Mouse (Mus musculus): ENCODE results near the gene Csnk1g2. TPM values are rescaled to one million over a fixed set of nuclear protein-coding genes. Genes with fewer than 3 reads are reported as not detected.

Csnk1g2 gene
- polyA plus RNA-seq, 1 experiment from 2014 or later = 131 TPM

DNA sequence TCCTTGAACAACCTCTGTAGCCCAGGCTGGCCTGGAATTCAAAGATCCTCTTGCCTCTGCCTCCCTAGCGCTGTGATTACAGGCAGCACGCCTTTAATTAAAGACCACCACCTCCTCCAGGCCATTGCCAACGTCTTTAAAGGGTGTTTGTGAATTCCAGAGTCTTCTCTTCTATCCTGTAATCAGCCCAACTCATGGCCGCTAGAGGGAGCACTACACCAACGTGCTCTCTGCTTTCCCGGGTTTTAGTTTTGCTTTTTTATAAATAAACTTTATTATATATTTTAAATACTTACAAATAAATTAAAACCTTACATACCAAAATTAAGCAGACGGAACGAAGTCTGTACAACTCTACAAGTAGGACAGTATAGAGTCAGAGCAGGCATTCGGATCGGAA, 36.6 kb downstream of the Csnk1g2 start:
- Histone ChIP-seq H3K9me3 (no peaks in the 10 kb centered on the region), H3K27ac (no peak overlapping the region), H3K4me3 (no peak overlapping the region), H3K36me3 (no peaks in the 10 kb centered on the region), H3K9ac (no peak overlapping the region), H3K4me1 (peaks cover 36% of the 10 kb centered on the region), H3K27me3 (no peaks in the 10 kb centered on the region), H3K4me2 (peak overlapping the region; percentile 12; the same call in 1 of the 2 replicates)
- no peak for ATAC-seq (ENCODE audit: insufficient number of reproducible peaks, insufficient read depth, low FRiP score, low TSS enrichment, low read depth)
- 14% methylated on average over 10 of the region's 10 CpGs for WGBS

DNA sequence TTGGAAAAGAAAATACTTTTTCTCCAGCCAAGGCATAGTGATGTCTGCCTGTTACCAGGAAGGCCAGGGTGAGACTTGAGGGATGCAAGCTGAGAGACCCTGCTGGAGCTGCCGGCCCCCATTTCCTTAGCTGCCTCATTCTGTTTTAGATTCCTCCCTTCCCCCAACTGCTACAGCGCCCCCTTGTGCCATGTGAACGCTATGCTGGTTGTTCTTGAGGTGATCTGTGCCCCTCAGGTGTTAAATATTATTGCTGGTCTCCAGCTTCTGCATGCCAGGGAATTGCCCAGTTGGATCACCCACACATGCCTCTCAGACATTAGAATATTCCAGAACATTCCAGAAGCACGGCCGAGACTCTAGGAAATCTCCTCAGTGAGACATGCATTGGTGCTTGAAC, 38.5 kb downstream of the Csnk1g2 start:
- no peaks in the 10 kb centered on the region for H3K27me3 ChIP-seq
- no peak overlapping the region for H3K4me2 ChIP-seq
- no peak overlapping the region for H3K9ac ChIP-seq
- H3K36me3 ChIP-seq = peaks cover 7% of the 10 kb centered on the region
- ATAC-seq (ENCODE audit: insufficient number of reproducible peaks, insufficient read depth, low FRiP score, low TSS enrichment, low read depth) = no peak
- 30% methylated on average over 5 of the region's 5 CpGs for WGBS
- H3K4me3 ChIP-seq = no peak overlapping the region
- H3K27ac ChIP-seq = no peak overlapping the region
- H3K4me1 ChIP-seq = peaks cover 40% of the 10 kb centered on the region
- no peaks in the 10 kb centered on the region for H3K9me3 ChIP-seq

DNA sequence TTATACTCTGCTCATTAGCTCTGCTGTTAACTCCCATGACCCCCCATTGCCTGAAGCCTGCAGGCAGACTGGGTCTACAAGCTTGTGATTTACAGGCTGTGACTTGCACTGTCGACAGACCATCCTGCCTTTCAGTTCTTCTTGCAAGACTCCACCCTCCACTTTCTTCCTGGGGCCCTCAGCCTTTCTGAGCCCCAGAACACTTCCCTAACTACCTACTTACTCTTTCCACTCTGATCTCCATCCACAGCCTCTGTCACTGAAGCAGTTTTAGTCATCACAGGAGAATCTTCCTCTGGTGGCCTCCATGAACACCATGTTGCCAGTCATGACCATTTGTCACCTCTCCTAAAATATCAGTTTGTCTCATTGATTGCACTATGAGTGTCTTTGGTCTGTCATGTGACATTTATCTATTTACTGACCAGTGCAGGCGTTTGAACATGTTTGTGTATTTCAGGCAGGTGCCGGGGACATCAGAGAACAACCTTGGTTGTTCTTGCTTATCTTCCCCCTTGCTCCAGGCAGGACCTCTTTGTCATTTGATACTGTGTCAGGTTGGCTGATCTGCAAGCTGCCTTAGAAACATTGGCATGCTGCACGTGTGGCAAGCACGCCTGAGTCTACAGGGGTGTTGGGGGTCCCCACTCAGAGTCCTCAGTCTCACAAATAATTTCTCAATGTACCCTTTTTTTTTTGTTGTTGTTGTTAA, 41.0 kb downstream of the Csnk1g2 start:
- Histone ChIP-seq H3K4me1 (peaks cover 40% of the 10 kb centered on the region), H3K4me3 (no peak overlapping the region), H3K27me3 (no peaks in the 10 kb centered on the region), H3K9me3 (no peaks in the 10 kb centered on the region), H3K4me2 (no peak overlapping the region), H3K9ac (peak overlapping the region; percentile 58; the same call in 1 of the 2 replicates), H3K27ac (peak overlapping the region; percentile 87), H3K36me3 (peaks cover 32% of the 10 kb centered on the region)
- 44% methylated on average over 5 of the region's 5 CpGs for WGBS
- no peak for ATAC-seq (ENCODE audit: insufficient number of reproducible peaks, insufficient read depth, low FRiP score, low TSS enrichment, low read depth)

DNA sequence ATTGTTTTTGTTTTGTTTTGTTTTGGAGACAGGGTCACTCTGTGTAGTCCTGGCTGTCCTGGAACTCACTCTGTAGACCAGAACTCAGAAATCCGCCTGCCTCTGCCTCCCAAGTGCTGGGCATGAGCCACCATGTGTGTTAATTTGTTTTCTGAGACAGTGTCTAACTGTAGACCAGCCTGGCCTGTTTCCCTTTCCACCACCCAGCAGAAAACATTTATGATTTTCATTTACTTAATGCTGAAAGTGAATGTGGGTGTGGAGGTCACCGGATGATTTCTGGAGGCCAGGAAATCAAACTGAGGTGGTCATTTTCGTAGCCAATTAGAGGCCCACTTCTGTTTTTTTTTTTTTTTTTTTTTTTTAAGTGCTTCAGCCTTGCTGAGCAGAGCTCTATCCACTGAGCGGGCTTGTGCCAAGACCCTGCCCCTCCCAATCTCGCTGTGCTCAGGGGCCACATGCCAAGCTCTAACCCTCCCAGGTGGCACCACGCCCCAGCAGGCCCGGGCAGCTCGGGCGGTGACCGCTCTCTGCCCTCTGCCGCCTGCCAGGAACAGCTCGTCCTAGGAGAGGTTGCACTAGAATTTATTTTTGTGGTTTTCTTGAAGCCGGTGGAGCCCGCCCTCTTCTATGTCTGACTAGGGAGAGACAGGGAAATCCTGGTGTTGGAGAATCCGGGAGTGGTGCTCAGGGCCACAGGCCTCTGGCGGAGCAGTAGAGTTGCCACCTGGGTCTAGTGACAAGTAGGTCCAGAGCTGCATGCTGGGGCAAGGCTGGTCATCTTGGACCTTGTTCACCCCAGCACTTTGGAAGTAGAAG, 41.8 kb downstream of the Csnk1g2 start:
- Histone ChIP-seq H3K4me2 (peak overlapping the region; percentile 49), H3K4me1 (peaks cover 34% of the 10 kb centered on the region), H3K27me3 (no peaks in the 10 kb centered on the region), H3K4me3 (peak overlapping the region; percentile 23), H3K9ac (peak overlapping the region; percentile 58), H3K9me3 (no peaks in the 10 kb centered on the region), H3K36me3 (peaks cover 40% of the 10 kb centered on the region), H3K27ac (peak overlapping the region; percentile 87)
- 17% methylated on average over 16 of the region's 16 CpGs for WGBS
- ATAC-seq (ENCODE audit: insufficient number of reproducible peaks, insufficient read depth, low FRiP score, low TSS enrichment, low read depth) = peak; percentile 57

DNA sequence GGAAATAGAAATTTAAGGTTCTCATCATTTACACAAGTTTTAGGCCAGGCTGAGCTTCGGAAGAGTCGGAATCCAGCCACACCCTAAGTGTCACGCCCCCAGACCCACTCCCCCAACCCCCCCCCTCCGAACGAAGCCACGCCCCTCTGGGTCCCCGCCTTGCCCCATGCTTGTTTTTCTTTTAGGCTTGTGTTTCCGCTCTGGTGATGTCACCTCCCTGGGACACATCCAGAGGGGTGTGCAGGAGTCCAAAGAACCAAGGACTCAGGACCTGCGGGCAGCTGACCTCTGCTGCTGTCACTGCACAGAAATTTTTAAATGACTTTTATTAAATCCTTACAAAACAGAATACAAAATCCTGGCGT, 42.4 kb downstream of the Csnk1g2 start:
- peak; percentile 27; the same call in 1 of the 2 replicates for ATAC-seq (ENCODE audit: insufficient number of reproducible peaks, insufficient read depth, low FRiP score, low TSS enrichment, low read depth)
- Histone ChIP-seq H3K27ac (peak overlapping the region; percentile 87), H3K4me3 (peak overlapping the region; percentile 23), H3K4me1 (peaks cover 31% of the 10 kb centered on the region), H3K9ac (peak overlapping the region; percentile 58), H3K27me3 (no peaks in the 10 kb centered on the region), H3K9me3 (no peaks in the 10 kb centered on the region), H3K4me2 (peak overlapping the region; percentile 49), H3K36me3 (peaks cover 46% of the 10 kb centered on the region)
- WGBS = 15% methylated on average over 10 of the region's 10 CpGs

DNA sequence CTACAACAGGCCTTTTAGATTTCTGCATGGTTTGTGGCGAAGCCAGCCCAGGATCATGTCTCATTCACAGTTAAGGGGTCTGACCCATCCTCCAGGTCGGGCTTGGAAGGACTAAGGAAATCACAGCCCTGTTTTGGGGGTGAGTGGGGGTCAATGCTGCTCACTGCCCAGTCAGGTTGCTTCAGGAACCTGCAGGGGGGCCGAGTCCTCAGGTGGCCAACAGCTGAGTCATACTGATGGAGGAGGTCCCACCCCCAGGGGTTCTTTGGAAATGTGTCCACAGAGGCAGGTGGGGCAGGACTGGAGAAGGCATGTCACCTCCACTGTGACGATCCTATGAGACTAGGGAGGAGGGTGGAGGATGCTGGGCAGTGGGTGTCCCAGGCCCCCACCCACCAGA, 42.8 kb downstream of the Csnk1g2 start:
- Histone ChIP-seq H3K36me3 (peaks cover 51% of the 10 kb centered on the region), H3K4me3 (0 out of 2 replicates have a peak overlapping the region, but pooled peaks have one; percentile 23), H3K4me1 (peaks cover 31% of the 10 kb centered on the region), H3K4me2 (peak overlapping the region; percentile 49; the same call in 1 of the 2 replicates), H3K9me3 (no peaks in the 10 kb centered on the region), H3K27me3 (no peaks in the 10 kb centered on the region), H3K27ac (peak overlapping the region; percentile 87), H3K9ac (no peak overlapping the region)
- no peak for ATAC-seq (ENCODE audit: insufficient number of reproducible peaks, insufficient read depth, low FRiP score, low TSS enrichment, low read depth)
- 56% methylated on average over 4 of the region's 4 CpGs for WGBS

DNA sequence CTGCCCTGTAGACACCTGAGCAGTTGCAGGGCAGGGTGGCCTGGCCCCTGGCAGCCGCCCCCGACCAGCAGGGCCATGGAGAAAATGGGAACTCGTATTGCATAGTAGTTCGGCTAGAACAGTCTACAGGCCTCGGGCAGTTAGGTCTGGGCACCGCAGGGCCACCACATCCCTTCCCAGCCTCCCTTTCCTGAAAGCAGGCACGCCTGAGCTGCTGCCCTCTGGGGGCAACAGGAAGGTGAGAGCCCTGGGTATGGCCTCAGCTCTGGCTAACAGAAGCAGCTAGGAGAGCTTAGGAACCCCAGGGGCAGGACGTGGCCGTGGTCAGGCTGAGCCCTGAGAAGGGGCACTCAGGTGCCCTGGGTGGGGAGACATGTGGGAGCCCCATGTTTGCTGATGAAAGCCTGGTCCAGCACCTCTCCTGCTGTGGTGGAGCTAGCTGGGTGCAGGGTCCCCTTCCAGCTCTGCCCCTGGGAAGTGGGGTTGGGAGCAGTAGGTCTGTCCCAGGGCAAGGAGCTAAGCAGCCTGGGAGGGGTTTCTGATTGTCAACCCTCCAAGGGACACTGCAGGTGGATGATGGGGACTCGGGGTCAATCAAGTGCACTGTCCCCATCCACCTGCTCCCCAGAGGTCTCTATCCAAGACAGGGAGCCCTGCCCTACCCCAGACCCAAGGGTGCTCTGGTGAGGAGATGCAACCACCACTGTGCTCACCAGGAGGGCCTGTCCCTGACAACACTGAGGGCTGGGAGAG, 43.5 kb downstream of the Csnk1g2 start:
- H3K9me3 ChIP-seq = no peaks in the 10 kb centered on the region
- no peak overlapping the region for H3K4me2 ChIP-seq
- no peak overlapping the region for H3K4me3 ChIP-seq
- peaks cover 58% of the 10 kb centered on the region for H3K36me3 ChIP-seq
- WGBS = 70% methylated on average over 10 of the region's 10 CpGs
- H3K9ac ChIP-seq = peak overlapping the region; percentile 54
- peaks cover 31% of the 10 kb centered on the region for H3K4me1 ChIP-seq
- no peak overlapping the region; the same call in 1 of the 2 replicates for H3K27ac ChIP-seq
- 0 out of 2 replicates have a peak, but pooled peaks have one; percentile 11 for ATAC-seq (ENCODE audit: insufficient number of reproducible peaks, insufficient read depth, low FRiP score, low TSS enrichment, low read depth)
- no peaks in the 10 kb centered on the region for H3K27me3 ChIP-seq

DNA sequence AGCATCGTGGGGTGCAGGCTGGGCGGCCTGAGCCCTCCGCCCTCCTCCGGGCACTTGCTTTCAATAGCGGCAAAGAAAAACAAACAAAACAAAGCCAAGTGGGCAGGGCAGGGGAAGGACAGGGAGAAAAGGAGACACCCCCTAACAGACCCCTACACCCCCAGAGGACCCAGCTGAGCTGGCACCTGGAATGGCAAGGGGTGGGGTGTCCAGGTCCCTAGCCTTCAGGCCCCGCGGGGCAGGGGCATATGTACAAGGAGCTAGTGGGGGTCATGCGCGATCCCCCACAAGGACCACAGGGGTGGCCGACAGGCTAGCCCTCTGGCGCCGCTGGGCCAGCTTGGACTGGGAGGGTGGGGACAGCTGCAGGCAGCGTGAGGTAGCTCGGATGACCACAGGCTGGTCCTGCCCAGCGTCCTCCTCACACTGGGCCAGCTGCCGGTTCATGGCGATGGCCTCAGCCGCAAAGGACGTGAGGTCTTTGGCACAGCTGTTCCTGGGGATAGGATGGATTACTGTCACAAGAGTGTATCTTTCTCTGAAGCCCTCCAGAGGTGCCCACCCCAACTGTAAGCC, 44.3 kb downstream of the Csnk1g2 start:
- peaks cover 65% of the 10 kb centered on the region for H3K36me3 ChIP-seq
- no peaks in the 10 kb centered on the region for H3K9me3 ChIP-seq
- no peak overlapping the region for H3K4me2 ChIP-seq
- peaks cover 31% of the 10 kb centered on the region for H3K4me1 ChIP-seq
- H3K9ac ChIP-seq = peak overlapping the region; percentile 54; the same call in 1 of the 2 replicates
- H3K27me3 ChIP-seq = no peaks in the 10 kb centered on the region
- no peak overlapping the region for H3K27ac ChIP-seq
- H3K4me3 ChIP-seq = no peak overlapping the region
- no peak for ATAC-seq (ENCODE audit: insufficient number of reproducible peaks, insufficient read depth, low FRiP score, low TSS enrichment, low read depth)
- whole genome bisulfite sequencing = 86% methylated on average over 19 of the region's 19 CpGs

DNA sequence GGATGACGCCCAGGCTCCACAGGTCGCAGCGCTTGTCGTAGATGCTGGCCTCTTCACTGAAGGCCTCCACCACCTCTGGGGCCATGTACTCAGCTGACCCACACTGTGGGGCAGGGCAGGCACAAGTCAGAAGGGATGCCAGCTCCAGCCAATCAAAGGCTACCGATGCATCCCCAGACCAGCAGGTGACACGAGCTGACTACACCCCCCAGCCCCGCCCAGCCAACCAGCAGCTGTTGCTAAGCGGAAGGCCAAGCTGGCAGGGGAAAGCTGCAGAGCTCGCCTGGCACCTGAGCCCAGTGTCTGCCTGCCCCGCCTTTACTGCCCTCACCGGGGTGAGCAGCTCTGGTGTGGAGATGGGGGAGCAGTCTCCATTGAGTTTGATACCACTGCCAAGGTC, 46.0 kb downstream of the Csnk1g2 start:
- H3K4me2 ChIP-seq = no peak overlapping the region
- no peak for ATAC-seq (ENCODE audit: insufficient number of reproducible peaks, insufficient read depth, low FRiP score, low TSS enrichment, low read depth)
- WGBS = 83% methylated on average over 11 of the region's 11 CpGs
- H3K4me3 ChIP-seq = no peak overlapping the region
- H3K4me1 ChIP-seq = peaks cover 47% of the 10 kb centered on the region
- H3K9me3 ChIP-seq = no peaks in the 10 kb centered on the region
- H3K36me3 ChIP-seq = peaks cover 78% of the 10 kb centered on the region
- no peaks in the 10 kb centered on the region for H3K27me3 ChIP-seq
- H3K9ac ChIP-seq = no peak overlapping the region
- no peak overlapping the region for H3K27ac ChIP-seq

DNA sequence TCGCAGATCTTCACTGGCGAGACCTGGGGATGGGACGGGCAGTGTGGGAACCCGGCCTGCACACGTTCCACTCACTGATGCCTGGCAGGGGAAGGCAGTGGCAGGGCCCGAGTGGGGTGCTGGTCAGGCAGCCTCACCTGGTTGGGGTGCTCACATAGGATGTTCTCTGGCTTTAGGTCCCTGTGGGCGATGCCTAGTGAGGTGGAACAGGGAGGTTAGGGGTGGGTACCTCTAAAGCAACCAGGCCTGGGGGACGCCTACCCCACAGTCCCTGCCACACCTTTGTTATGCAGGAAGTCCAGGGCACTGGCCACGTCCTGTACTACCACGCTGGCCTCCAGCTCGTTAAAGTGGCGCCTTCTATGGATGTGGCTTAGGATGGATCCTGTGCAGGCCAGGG, 46.4 kb downstream of the Csnk1g2 start:
- 0 out of 2 replicates have a peak overlapping the region, but pooled peaks have one; percentile 21 for H3K9ac ChIP-seq
- peaks cover 47% of the 10 kb centered on the region for H3K4me1 ChIP-seq
- H3K36me3 ChIP-seq = peaks cover 82% of the 10 kb centered on the region
- H3K4me2 ChIP-seq = no peak overlapping the region
- H3K27ac ChIP-seq = no peak overlapping the region
- ATAC-seq (ENCODE audit: insufficient number of reproducible peaks, insufficient read depth, low FRiP score, low TSS enrichment, low read depth) = no peak
- 89% methylated on average over 12 of the region's 12 CpGs for WGBS
- H3K4me3 ChIP-seq = no peak overlapping the region
- H3K9me3 ChIP-seq = no peaks in the 10 kb centered on the region
- H3K27me3 ChIP-seq = no peaks in the 10 kb centered on the region

Data from embryonic facial prominence, embryonic 13.5 days (tissue).